Mouse (Mus musculus) hindbrain, embryonic 15.5 days (tissue): Measurements from ENCODE around the gene a. TPM values are rescaled to one million over a fixed set of nuclear protein-coding genes. Genes with fewer than 3 reads are reported as not detected.

Experiments
- ATAC-seq: fragments of 200-750 bp; cut with Nextera tagmentation; 2 replicates; pipeline ENCODE4 v1.8.0; 2017; ENCODE audit warnings: low read depth, moderate number of reproducible peaks, moderate TSS enrichment; ENCODE audit not compliant: low FRiP score
- H3K27ac ChIP-seq: fragments of 300-500 bp; sonication (generic); replicated peaks from 2 replicates; pipeline ENCODE4 v1.5.1; 2015; ENCODE audit warnings: mild to moderate bottlenecking, inconsistent platforms
- H3K27me3 ChIP-seq: fragments of 300-500 bp; sonication (generic); 2 replicates; pipeline ENCODE4 v1.6.1; 2015; ENCODE audit warnings: control low read depth, inconsistent platforms
- H3K36me3 ChIP-seq: fragments of 300-500 bp; sonication (generic); 2 replicates; pipeline ENCODE4 v1.6.1; 2015; ENCODE audit warnings: control low read depth, inconsistent platforms
- H3K4me1 ChIP-seq: fragments of 300-500 bp; sonication (generic); replicated peaks from 2 replicates; pipeline ENCODE4 v1.6.1; 2015; ENCODE audit warnings: control low read depth, inconsistent platforms
- H3K4me2 ChIP-seq: fragments of 300-500 bp; sonication (generic); 2 replicates; pipeline ENCODE4 v1.6.1; 2015; ENCODE audit warnings: moderate library complexity, mild to moderate bottlenecking, inconsistent platforms
- H3K4me3 ChIP-seq: fragments of 300-500 bp; sonication (generic); 2 replicates; pipeline ENCODE4 v1.5.1; 2015; ENCODE audit warnings: mild to moderate bottlenecking, inconsistent platforms
- H3K9ac ChIP-seq: fragments of 300-500 bp; sonication (generic); 2 replicates; pipeline ENCODE4 v1.6.1; 2015; ENCODE audit warnings: inconsistent platforms
- H3K9me3 ChIP-seq: fragments of 300-500 bp; sonication (generic); 2 replicates; pipeline ENCODE4 v1.6.1; 2016; ENCODE audit warnings: control low read depth, inconsistent platforms
- WGBS: fragments of 180-500 bp; shearing (Covaris S2); methylation state at CpG from one replicate; pipeline ENCODE4 v1.1.7; 2015; 5-methylcytosine and 5-hydroxymethylcytosine counted together
- polyA plus RNA-seq: library from polyadenylated mRNA; unstranded; fragments of >200 nt; fragmentation: Nextera tagmentation; extraction: Ambion mirVana; gene quantifications from 2 replicates; pipeline ENCODE4 v1.2.1, GENCODE M21; 2015

Gene a
- polyA plus RNA-seq, 1 experiment from 2014 or later: 0.99 TPM

DNA sequence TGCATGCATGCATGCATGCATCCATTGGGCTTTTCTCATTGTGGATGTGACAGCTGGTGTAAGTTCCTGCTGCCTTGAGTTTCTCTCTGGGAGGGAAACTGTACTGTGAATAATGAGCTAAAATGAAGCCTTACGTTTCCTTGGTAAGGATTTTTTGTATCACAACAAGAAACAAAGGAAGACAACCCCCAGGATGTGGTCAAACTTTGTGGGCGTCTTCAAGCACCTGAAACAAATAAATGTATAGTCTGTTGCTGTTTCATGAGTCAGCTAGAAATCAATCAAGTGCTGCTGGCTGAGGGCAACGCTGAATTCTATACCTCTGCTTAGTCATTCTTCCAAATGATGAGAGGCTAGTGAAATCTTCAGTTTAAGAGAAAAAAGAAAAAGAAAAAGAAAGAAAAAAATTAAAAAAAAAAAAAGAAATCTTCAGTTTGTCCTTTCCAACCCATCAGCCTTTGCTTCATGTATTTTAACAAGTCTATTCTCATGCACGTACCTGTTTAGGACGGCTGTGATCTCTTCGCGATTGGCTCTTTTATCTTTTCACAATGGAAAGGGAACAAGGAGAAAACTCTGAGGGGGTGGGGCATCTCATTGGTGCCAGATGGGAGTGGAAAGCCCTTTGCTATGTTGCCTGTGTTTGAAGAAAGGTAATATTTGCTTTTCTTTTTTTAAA, 288.4 kb downstream of the a start:
- H3K4me1 ChIP-seq: peaks cover 14% of the 10 kb centered on the region
- no peaks in the 10 kb centered on the region for H3K36me3 ChIP-seq
- 22% methylated on average over 7 of the region's 7 CpGs for WGBS
- no peak for ATAC-seq
- H3K4me3 ChIP-seq: no peak overlapping the region
- no peaks in the 10 kb centered on the region for H3K9me3 ChIP-seq
- no peak overlapping the region for H3K9ac ChIP-seq
- no peaks in the 10 kb centered on the region for H3K27me3 ChIP-seq
- no peak overlapping the region for H3K27ac ChIP-seq
- no peak overlapping the region for H3K4me2 ChIP-seq

DNA sequence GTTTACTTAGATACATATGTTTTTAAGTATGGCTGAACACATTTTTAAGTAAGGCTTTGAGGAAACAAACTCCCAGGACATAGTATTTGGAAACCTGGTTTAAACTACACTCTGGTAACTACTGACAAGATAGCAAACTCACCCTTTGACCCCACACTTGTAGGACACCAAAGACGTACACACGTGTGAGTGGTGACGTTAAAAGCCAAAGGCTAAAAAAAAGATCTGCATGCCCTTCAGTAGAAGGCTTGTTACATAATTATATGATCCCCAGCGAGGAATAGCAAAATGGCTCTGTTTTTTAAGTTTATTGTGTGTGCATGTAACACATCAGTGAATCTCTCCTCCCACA, 289.0 kb downstream of the a start:
- H3K9me3 ChIP-seq: no peaks in the 10 kb centered on the region
- ATAC-seq: no peak
- H3K4me3 ChIP-seq: no peak overlapping the region
- H3K9ac ChIP-seq: no peak overlapping the region
- H3K4me1 ChIP-seq: peaks cover 8% of the 10 kb centered on the region
- H3K4me2 ChIP-seq: no peak overlapping the region
- 71% methylated on average over 4 of the region's 4 CpGs for WGBS
- H3K27me3 ChIP-seq: no peaks in the 10 kb centered on the region
- no peaks in the 10 kb centered on the region for H3K36me3 ChIP-seq
- H3K27ac ChIP-seq: no peak overlapping the region

DNA sequence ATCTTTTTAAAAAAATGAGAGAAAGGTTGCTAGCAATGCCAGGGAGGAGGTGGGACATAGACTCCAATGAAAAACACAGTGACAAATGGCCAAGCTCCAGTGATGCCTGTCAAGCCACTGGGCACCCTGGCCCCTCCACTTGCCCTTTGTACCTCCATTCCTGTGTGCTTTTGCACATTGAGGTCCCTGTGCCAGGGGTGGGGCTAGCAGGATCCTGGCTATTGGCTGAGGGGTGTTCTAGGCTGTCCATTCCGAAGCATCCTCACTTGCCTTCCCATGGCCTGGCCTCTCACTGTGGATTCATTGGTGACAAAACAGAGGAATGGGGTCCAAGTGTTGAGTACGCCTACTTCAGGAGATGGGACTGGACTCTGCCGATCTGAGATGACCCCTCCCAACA, 289.9 kb downstream of the a start:
- no peak for ATAC-seq
- Histone ChIP-seq H3K27me3 (no peaks in the 10 kb centered on the region), H3K36me3 (no peaks in the 10 kb centered on the region), H3K9me3 (no peaks in the 10 kb centered on the region), H3K4me2 (no peak overlapping the region), H3K4me1 (no peaks in the 10 kb centered on the region), H3K9ac (no peak overlapping the region), H3K4me3 (no peak overlapping the region), H3K27ac (no peak overlapping the region)
- 92% methylated on average over 3 of the region's 3 CpGs for WGBS

DNA sequence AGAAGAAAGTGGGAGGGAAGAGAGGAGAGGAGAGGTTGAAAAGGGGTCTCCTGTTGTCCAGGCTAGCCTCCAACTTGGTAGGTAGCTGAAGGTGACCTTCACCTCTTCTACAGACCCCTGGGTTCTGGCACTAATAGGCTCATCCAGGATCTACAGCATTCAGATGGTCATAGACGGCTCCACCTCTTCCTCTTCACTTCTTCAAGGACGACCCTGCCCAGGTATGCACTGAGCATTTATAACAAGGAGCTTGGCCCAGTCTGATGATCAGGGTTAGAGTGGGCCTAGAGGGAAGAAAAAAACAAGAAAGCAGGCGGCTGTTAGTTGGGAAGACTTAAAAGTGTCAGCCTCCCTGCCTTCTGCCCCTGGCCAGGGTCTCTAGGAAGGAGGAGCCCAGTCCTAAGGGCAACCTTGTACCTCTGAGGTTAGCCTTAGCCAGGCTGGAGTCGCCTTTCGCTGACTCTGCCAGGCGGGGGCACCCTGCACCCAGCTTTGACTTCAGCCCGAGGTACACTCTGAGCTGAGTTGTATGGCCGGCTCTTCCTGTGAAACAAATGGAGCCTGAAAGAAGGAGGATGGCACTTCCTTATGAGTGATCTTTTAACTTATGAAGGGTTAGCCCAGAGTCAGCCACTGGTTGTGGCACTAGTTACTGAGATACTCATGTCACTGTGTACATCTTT, 291.1 kb downstream of the a start:
- Histone ChIP-seq H3K36me3 (no peaks in the 10 kb centered on the region), H3K4me1 (no peaks in the 10 kb centered on the region), H3K27me3 (no peaks in the 10 kb centered on the region), H3K27ac (no peak overlapping the region), H3K9ac (no peak overlapping the region), H3K4me3 (no peak overlapping the region), H3K9me3 (no peaks in the 10 kb centered on the region), H3K4me2 (no peak overlapping the region)
- ATAC-seq: no peak
- 19% methylated on average over 8 of the region's 8 CpGs for WGBS

DNA sequence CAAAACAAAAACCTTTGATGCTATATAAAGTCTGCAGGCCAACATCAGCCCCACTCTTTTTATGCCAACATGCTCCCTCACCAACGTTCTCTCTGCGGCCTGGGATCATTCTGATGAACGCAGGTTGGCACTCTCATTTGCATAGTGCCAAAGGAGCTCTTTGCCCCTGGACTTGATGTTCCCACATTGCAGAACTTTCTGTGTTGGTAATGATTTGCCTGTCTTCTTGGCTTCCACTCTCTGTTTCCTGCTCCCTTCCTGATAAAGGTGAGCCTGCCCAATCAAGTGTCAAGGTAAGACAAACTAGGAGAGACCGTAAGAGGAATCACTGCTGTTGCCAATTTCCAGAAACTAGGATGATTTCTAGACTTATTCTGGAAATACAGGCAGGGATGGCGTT, 293.3 kb downstream of the a start:
- Histone ChIP-seq H3K4me1 (no peaks in the 10 kb centered on the region), H3K27ac (no peak overlapping the region), H3K27me3 (no peaks in the 10 kb centered on the region), H3K9ac (no peak overlapping the region), H3K36me3 (no peaks in the 10 kb centered on the region), H3K4me2 (no peak overlapping the region), H3K9me3 (no peaks in the 10 kb centered on the region), H3K4me3 (no peak overlapping the region)
- ATAC-seq: no peak
- WGBS: 87% methylated on average over 5 of the region's 5 CpGs

DNA sequence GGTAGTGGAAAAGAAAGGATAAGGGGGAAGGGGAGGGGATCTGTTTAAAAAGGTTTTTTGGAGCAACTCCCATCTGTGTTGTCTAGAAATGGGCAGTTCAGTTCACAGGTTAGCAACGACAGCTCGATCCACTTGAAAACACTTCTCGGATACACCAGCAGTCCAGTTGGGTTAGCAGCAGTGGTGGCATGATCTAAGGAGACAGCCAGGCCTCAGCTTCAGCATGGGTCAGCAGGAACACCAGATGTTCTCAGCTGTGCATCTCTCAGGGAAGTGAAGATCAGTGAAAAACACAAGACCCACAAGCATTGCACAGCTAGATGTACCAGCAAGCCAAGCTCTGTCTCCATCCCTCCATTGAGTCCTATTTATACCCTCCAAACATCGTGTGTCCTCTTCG, 295.1 kb downstream of the a start:
- no peak for ATAC-seq
- no peaks in the 10 kb centered on the region for H3K9me3 ChIP-seq
- 89% methylated on average over 5 of the region's 5 CpGs for WGBS

DNA sequence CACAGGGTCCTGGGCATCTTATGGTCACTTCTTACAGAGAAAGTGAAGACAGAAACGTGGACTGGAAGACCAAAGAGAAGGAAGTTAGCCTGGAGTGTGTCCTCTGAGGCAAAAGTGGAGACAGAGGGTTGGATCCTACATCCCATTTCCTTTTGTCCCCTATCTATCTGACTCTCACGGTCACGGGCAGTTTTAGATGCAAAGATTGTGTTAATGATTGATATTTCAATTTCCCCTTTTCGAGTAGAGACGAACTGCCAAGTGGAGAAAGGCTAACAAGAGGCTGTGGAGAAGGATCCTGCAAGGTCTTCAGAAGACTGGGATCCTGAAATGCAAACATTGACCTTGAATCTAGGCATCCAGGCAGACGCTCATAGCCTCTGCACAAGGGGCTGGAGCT, 297.1 kb downstream of the a start:
- WGBS: 83% methylated on average over 6 of the region's 6 CpGs

More for the DNA sequence above, 295.1 kb downstream of the a start:
- H3K4me2 ChIP-seq: no peak overlapping the region
- no peak overlapping the region for H3K9ac ChIP-seq
- H3K4me1 ChIP-seq: no peaks in the 10 kb centered on the region
- no peak overlapping the region for H3K27ac ChIP-seq
- no peaks in the 10 kb centered on the region for H3K36me3 ChIP-seq
- H3K4me3 ChIP-seq: no peak overlapping the region
- H3K27me3 ChIP-seq: no peaks in the 10 kb centered on the region

DNA sequence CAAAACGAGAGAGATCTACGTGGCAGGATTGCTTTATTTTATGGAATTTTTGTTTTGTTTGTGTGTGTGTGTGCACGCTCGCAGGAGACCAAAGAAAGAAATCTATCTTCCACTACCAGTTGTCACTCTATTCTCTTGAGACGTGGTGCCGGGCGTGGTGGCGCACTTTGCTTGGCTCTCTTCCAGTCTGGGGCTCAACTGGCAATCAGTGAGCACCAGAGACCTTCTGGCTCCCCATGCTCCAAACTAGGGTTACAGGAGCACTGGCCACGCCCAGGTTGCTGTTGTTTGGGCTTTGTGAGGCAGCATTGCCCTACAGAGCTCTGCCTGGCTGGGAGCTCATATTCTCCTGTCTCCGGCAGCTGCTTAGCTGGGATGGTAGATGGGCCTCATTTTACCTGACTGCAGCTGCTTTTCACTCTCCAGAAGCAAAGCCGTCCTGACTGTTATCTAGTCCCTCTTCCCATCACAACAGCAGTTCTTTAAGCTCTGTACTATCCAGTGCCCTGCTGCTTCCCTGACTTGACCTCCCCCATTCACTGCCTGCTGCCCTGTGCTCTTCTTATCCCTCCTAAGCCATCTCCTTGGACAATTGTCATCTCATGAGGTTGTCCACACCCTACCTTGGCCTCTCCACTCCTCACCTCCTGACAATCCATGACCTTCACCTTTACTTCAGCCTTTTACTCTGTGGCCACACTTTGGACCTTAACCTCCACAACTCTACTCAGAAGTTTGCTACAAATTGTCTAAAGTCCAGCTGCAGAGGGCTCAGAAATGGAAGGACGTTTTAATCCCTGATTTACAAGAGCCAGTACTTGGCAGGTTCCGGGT, 299.9 kb downstream of the a start:
- ATAC-seq: no peak
- WGBS: 56% methylated on average over 13 of the region's 13 CpGs
- H3K27ac ChIP-seq: no peak overlapping the region

More for the DNA sequence above, 297.1 kb downstream of the a start:
- no peak overlapping the region for H3K9ac ChIP-seq
- no peak overlapping the region for H3K27ac ChIP-seq
- no peak overlapping the region for H3K4me2 ChIP-seq
- no peaks in the 10 kb centered on the region for H3K9me3 ChIP-seq
- H3K36me3 ChIP-seq: no peaks in the 10 kb centered on the region
- ATAC-seq: no peak
- no peak overlapping the region for H3K4me3 ChIP-seq
- H3K27me3 ChIP-seq: no peaks in the 10 kb centered on the region
- H3K4me1 ChIP-seq: no peaks in the 10 kb centered on the region

DNA sequence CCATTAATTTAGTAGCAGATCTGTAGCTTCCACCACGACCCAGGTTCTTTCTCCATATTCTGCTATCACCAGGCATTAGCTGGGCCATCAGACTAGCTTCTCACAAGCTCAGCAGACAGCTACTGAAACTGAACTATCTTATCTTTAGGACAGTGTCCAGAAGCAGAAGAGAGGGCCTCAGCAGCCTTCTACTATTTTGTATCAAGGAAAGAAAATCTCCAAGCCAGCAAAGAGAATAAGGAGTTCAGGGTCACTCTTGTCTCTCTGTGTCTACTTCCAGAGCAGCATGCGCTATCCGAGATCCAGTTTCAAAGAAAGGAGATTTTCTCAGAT, 300.5 kb downstream of the a start:
- no peaks in the 10 kb centered on the region for H3K27me3 ChIP-seq
- no peaks in the 10 kb centered on the region for H3K36me3 ChIP-seq
- H3K4me2 ChIP-seq: no peak overlapping the region
- H3K27ac ChIP-seq: no peak overlapping the region
- no peak overlapping the region for H3K9ac ChIP-seq
- H3K4me3 ChIP-seq: no peak overlapping the region
- no peaks in the 10 kb centered on the region for H3K4me1 ChIP-seq
- 85% methylated on average over 3 of the region's 3 CpGs for WGBS
- H3K9me3 ChIP-seq: no peaks in the 10 kb centered on the region
- ATAC-seq: no peak

More for the DNA sequence above, 299.9 kb downstream of the a start:
- Histone ChIP-seq H3K27me3 (no peaks in the 10 kb centered on the region), H3K36me3 (no peaks in the 10 kb centered on the region), H3K4me1 (no peaks in the 10 kb centered on the region), H3K4me2 (no peak overlapping the region), H3K9me3 (no peaks in the 10 kb centered on the region), H3K9ac (no peak overlapping the region), H3K4me3 (no peak overlapping the region)

DNA sequence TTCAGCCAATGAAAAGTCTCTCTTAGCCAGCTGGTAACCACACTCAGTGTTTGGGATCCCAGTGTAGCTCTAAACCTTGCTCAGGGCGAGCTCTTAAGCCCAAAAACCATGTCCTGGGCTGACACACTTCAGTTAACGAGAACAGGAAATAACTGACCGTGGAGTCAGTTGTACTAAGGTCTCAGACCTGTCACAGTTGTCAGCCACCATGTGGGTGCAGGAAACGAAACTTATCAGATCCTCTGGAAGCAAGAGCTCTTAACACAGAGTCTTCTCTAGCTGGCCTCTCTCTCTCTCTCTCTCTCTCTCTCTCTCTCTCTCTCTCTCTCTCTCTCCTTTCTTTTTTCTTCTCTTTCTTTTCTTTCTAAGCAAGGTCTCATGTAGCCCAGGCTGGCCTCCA, 302.2 kb downstream of the a start:
- no peak overlapping the region for H3K4me2 ChIP-seq
- WGBS: 65% methylated on average over 4 of the region's 4 CpGs

DNA sequence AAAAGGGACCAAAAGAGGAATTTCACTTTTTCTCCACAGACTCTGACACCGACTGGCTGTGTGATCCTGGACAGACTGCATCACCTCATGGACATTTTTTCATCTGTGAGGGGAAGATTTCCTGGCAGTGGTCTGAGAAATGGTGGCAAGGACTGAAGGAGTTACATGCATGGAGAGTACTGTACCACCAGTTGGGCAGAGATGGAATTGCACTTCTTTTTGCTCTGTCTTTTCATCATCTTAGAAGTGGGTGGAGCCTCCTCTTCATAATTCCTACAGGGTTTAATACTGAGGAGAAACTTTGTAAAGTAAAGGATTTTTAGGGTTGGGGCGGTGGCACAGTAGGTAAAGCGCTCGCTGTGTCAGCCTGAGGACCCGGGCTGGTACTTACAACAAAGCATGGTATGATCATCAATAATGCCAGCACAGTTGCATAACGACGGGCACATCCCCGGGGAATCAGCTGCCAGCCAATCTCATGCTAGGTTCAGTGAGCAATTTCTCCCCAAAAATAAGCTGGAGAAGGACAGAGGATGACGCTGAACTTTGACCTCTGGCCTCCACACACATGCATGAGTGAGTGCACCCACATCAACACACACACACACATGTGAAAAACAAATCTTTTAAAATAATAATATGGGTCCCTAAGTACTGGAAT, 307.6 kb downstream of the a start:
- Histone ChIP-seq H3K36me3 (no peaks in the 10 kb centered on the region), H3K27me3 (no peaks in the 10 kb centered on the region), H3K27ac (no peak overlapping the region), H3K4me1 (no peaks in the 10 kb centered on the region), H3K9ac (no peak overlapping the region), H3K4me2 (no peak overlapping the region), H3K9me3 (no peaks in the 10 kb centered on the region), H3K4me3 (no peak overlapping the region)
- 79% methylated on average over 9 of the region's 9 CpGs for WGBS
- ATAC-seq: no peak

More for the DNA sequence above, 302.2 kb downstream of the a start:
- Histone ChIP-seq H3K4me3 (no peak overlapping the region), H3K9ac (no peak overlapping the region), H3K27ac (no peak overlapping the region), H3K9me3 (no peaks in the 10 kb centered on the region), H3K4me1 (no peaks in the 10 kb centered on the region), H3K27me3 (no peaks in the 10 kb centered on the region), H3K36me3 (no peaks in the 10 kb centered on the region)
- no peak for ATAC-seq

DNA sequence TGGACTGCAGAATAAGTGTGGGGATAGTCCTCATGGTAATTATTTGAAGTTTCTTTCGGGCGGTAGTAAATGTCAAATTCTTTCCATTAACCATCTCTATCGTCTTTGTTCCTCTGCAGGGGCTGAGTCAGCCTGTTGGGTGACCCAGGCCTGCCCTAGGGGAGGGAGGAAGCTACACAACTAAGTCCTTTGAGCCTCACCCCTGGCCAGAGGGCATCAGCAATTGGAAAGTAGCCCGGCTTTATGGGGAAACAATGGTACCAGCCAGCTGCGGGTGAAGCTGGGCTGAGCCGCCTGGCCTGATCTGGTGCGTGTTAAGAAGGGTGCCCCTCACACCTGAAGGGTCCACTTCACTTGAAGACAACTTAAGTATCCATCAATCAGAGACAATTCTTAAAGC, 308.2 kb downstream of the a start:
- ATAC-seq: no peak
- H3K4me3 ChIP-seq: no peak overlapping the region
- H3K27me3 ChIP-seq: no peaks in the 10 kb centered on the region
- no peak overlapping the region for H3K9ac ChIP-seq
- WGBS: 64% methylated on average over 7 of the region's 7 CpGs
- no peaks in the 10 kb centered on the region for H3K4me1 ChIP-seq
- H3K4me2 ChIP-seq: no peak overlapping the region
- no peaks in the 10 kb centered on the region for H3K36me3 ChIP-seq
- no peaks in the 10 kb centered on the region for H3K9me3 ChIP-seq
- H3K27ac ChIP-seq: no peak overlapping the region
